Mouse (Mus musculus) limb, embryonic 11.5 days (tissue): ENCODE data around the gene Trpm2. TPM values are rescaled to one million over a fixed set of nuclear protein-coding genes. Genes with fewer than 3 reads are reported as not detected.

ENCODE experiments used
- ATAC-seq: fragments of 200-750 bp; cut with Nextera tagmentation; 2 replicates; pipeline ENCODE4 v1.8.0; 2017; ENCODE audit warnings: low read depth; ENCODE audit not compliant: insufficient number of reproducible peaks, low FRiP score, low TSS enrichment
- DNase-seq: peaks from one replicate; pipeline ENCODE4 v3.0.0-alpha.2; 2015; ENCODE audit warnings: low spot score
- H3K27ac ChIP-seq: fragments of 300-500 bp; sonication (generic); replicated peaks from 2 replicates; pipeline ENCODE4 v1.5.1; 2014; ENCODE audit warnings: low read depth, mild to moderate bottlenecking, low read length
- H3K27me3 ChIP-seq: fragments of 300-500 bp; sonication (generic); 2 replicates; pipeline ENCODE4 v1.6.1; 2014; ENCODE audit warnings: mild to moderate bottlenecking, low read length, mixed read lengths; ENCODE audit not compliant: control insufficient read depth, insufficient read depth
- H3K36me3 ChIP-seq: fragments of 300-500 bp; sonication (generic); 2 replicates; pipeline ENCODE4 v1.6.1; 2014; ENCODE audit warnings: mild to moderate bottlenecking, low read length, moderate library complexity, mixed read lengths; ENCODE audit not compliant: control insufficient read depth, insufficient read depth
- H3K4me1 ChIP-seq: fragments of 300-500 bp; sonication (generic); 2 replicates; pipeline ENCODE4 v1.6.1; 2014; ENCODE audit warnings: low read length, mixed read lengths; ENCODE audit not compliant: control insufficient read depth, insufficient read depth
- H3K4me2 ChIP-seq: fragments of 300-500 bp; sonication (generic); 2 replicates; pipeline ENCODE4 v1.6.1; 2014; ENCODE audit warnings: low read depth, mild to moderate bottlenecking, moderate library complexity; ENCODE audit not compliant: severe bottlenecking
- H3K4me3 ChIP-seq: fragments of 300-500 bp; sonication (generic); 2 replicates; pipeline ENCODE4 v1.5.1; 2014; ENCODE audit warnings: low read depth, low read length
- H3K9ac ChIP-seq: fragments of 300-500 bp; sonication (generic); 2 replicates; pipeline ENCODE4 v1.6.1; 2014; ENCODE audit warnings: mild to moderate bottlenecking, low read length
- H3K9me3 ChIP-seq: fragments of 300-500 bp; sonication (generic); 2 replicates; pipeline ENCODE4 v1.6.1; 2016; ENCODE audit warnings: low read length; ENCODE audit not compliant: control insufficient read depth
- WGBS: fragments of 180-500 bp; shearing (Covaris S2); extraction: QIAGEN DNeasy Blood & Tissue Kit; methylation state at CpG from one replicate; pipeline ENCODE4 v1.1.7; 2014; 5-methylcytosine and 5-hydroxymethylcytosine counted together
- polyA plus RNA-seq: library from polyadenylated mRNA; unstranded; fragments of >200 nt; fragmentation: Nextera tagmentation; extraction: Ambion mirVana; gene quantifications from 2 replicates; pipeline ENCODE4 v1.2.1, GENCODE M21; 2014

Gene Trpm2
- polyA plus RNA-seq, 1 experiment from 2014 or later: 0.27 TPM

DNA sequence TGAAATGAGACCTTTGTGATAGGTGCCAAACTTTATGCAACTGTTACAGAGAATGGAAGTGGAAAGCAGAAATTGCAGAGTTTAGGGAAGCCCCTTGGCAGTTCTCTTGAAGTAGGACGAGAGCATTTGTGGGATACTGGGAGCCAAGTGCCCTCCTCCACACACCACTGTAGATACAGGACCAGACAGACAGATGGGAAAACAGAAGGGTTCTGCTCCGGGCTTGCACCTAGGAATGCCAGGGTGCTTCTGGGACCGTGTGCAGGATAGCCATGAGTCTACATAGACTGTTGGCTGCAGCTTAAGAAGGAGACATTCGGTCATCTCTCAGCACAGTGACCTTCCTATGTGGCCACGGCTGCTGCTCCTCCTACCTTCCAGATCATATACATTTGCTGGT, 4.4 kb upstream of the Trpm2 start:
- 83% methylated on average over 5 of the region's 5 CpGs for WGBS
- Histone ChIP-seq H3K9ac (no peak overlapping the region), H3K4me1 (0 out of 2 replicates have a peak, but pooled peaks cover 2% of the 10 kb centered on the region), H3K4me3 (no peak overlapping the region), H3K36me3 (no peaks in the 10 kb centered on the region), H3K27me3 (peaks cover 6% of the 10 kb centered on the region), H3K9me3 (no peaks in the 10 kb centered on the region), H3K4me2 (no peak overlapping the region), H3K27ac (no peak overlapping the region)
- DNase-seq: no peak
- no peak for ATAC-seq

DNA sequence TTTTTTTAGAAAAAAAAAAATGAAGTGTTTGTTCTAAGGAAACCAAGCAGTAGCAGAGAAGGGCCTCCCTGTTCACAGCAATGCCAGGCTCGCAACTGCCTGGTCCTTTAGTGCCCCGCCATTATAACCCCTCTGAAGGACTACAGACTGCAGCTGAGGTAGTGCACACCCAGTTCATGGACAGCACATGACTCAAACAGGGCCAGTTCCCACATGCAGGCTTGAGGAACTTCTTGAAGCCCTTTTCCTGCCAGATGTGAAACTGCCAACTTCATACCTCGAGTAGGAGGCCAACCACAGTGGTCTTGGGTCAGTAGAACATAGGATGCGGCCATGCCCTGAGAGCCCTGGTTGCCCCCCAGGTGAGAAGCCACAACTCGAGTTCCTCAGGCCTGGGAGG, 4.0 kb upstream of the Trpm2 start:
- no peak overlapping the region for H3K4me3 ChIP-seq
- peaks cover 11% of the 10 kb centered on the region for H3K27me3 ChIP-seq
- H3K4me2 ChIP-seq: no peak overlapping the region
- no peak overlapping the region for H3K9ac ChIP-seq
- H3K36me3 ChIP-seq: no peaks in the 10 kb centered on the region
- DNase-seq (no peak), ATAC-seq (no peak)
- no peaks in the 10 kb centered on the region for H3K9me3 ChIP-seq
- no peak overlapping the region for H3K27ac ChIP-seq
- 0 out of 2 replicates have a peak, but pooled peaks cover 2% of the 10 kb centered on the region for H3K4me1 ChIP-seq
- WGBS: 74% methylated on average over 5 of the region's 5 CpGs

DNA sequence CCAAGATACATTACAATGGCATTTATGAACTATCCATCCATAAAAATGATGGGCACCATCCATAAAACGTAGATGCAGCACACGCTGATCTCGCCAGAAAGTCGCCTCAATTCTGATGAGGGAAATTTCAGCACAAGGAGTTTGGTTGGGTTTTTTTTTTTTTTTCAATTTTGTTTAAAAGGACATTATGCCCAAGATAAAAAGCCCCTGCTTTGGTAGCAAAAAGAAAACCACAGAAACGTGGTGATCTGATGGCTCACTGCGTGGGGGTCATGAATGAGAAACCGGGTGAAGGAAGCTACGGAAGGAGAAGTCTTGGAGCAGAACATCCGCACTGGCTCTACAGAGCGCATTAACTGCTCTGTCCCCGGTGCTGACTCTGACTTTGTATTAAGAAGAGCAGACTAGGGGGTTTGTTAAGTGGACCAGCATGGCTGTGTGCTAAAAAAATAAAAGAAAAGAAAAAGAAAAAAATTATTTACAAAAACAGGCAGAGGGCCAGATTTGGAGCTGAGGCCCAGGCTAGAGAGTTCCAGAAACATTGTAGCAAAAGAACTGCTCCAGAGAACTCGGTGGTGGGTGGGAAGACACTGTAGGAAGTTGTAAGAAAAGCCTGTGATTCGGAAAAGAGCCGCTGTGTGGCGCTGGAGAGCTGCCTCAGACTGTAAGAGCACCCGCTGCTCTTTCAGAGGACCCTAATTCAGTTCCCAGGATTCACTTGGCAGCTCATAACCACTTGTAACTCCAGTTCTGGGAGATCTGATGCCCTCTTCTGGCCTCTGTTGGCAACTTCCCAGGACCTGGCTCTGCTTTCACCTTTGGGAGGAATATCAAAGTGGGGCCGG, 1.6 kb upstream of the Trpm2 start:
- DNase-seq: no peak
- WGBS: 62% methylated on average over 17 of the region's 17 CpGs

GRCm38 (mm10) chr10:77971191-77971590, 828 bp upstream of the Trpm2 start:
- no peak overlapping the region for H3K4me2 ChIP-seq
- H3K4me3 ChIP-seq: no peak overlapping the region
- DNase-seq (no peak), ATAC-seq (no peak)
- no peaks in the 10 kb centered on the region for H3K9me3 ChIP-seq
- no peak overlapping the region for H3K27ac ChIP-seq
- H3K9ac ChIP-seq: no peak overlapping the region
- no peaks in the 10 kb centered on the region for H3K36me3 ChIP-seq
- H3K27me3 ChIP-seq: peaks cover 22% of the 10 kb centered on the region
- 76% methylated on average over 10 of the region's 10 CpGs for WGBS
- H3K4me1 ChIP-seq: no peaks in the 10 kb centered on the region

More for the DNA sequence above, 1.6 kb upstream of the Trpm2 start:
- H3K4me2 ChIP-seq: no peak overlapping the region
- no peak overlapping the region for H3K27ac ChIP-seq
- H3K9me3 ChIP-seq: no peaks in the 10 kb centered on the region
- H3K27me3 ChIP-seq: peaks cover 22% of the 10 kb centered on the region
- no peak for ATAC-seq
- H3K4me3 ChIP-seq: no peak overlapping the region
- H3K9ac ChIP-seq: no peak overlapping the region
- H3K4me1 ChIP-seq: no peaks in the 10 kb centered on the region
- H3K36me3 ChIP-seq: no peaks in the 10 kb centered on the region

DNA sequence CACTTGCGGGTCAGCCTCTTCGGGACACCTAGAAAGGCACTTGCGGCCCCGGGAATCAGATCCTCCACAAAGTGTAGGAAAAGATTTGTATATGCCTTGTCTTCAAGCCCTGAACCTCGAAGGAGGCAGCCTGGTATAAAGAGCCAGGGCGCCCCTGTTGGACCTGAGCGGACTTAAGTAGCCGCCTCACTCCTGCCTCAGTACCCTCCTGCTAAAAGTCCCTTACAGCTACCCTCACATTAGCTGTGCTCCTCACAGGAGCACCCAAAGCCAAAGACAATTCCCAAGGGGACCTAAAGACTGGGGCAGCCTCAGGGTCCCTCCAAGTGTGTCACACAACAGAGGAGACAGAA, 414 bp downstream of the Trpm2 start:
- ATAC-seq (no peak; the same call in 1 of the 2 replicates), DNase-seq (no peak)
- H3K36me3 ChIP-seq: no peaks in the 10 kb centered on the region
- peak overlapping the region; percentile 37 for H3K9ac ChIP-seq
- no peaks in the 10 kb centered on the region for H3K9me3 ChIP-seq
- 12% methylated on average over 8 of the region's 8 CpGs for WGBS
- no peaks in the 10 kb centered on the region for H3K4me1 ChIP-seq
- H3K4me2 ChIP-seq: peak overlapping the region; percentile 52
- H3K4me3 ChIP-seq: peak overlapping the region; percentile 25
- no peak overlapping the region for H3K27ac ChIP-seq
- peaks cover 22% of the 10 kb centered on the region for H3K27me3 ChIP-seq

- WGBS: 7% methylated on average over 26 of the region's 26 CpGs
Observed at GRCm38 (mm10) chr10:77969274-77969972, 940 bp downstream of the Trpm2 start.

GRCm38 (mm10) chr10:77963971-77964370, 6.4 kb downstream of the Trpm2 start:
- WGBS: 83% methylated on average over 6 of the region's 6 CpGs
- DNase-seq (no peak), ATAC-seq (no peak)
- Histone ChIP-seq H3K27ac (no peak overlapping the region), H3K36me3 (no peaks in the 10 kb centered on the region), H3K4me2 (no peak overlapping the region), H3K9ac (no peak overlapping the region), H3K4me1 (no peaks in the 10 kb centered on the region), H3K27me3 (peaks cover 7% of the 10 kb centered on the region), H3K9me3 (no peaks in the 10 kb centered on the region), H3K4me3 (no peak overlapping the region)

More at GRCm38 (mm10) chr10:77969274-77969972, 940 bp downstream of the Trpm2 start:
- Histone ChIP-seq H3K4me1 (no peaks in the 10 kb centered on the region), H3K9me3 (no peaks in the 10 kb centered on the region), H3K4me2 (peak overlapping the region; percentile 52), H3K9ac (peak overlapping the region; percentile 37), H3K27me3 (peaks cover 22% of the 10 kb centered on the region), H3K4me3 (peak overlapping the region; percentile 25), H3K27ac (no peak overlapping the region), H3K36me3 (no peaks in the 10 kb centered on the region)
- DNase-seq (peak; percentile 54), ATAC-seq (no peak)

- H3K36me3 ChIP-seq: no peaks in the 10 kb centered on the region
- H3K4me3 ChIP-seq: no peak overlapping the region
- 83% methylated on average over 2 of the region's 2 CpGs for WGBS
- H3K4me2 ChIP-seq: no peak overlapping the region
- no peak overlapping the region for H3K27ac ChIP-seq
- H3K9me3 ChIP-seq: no peaks in the 10 kb centered on the region
- no peaks in the 10 kb centered on the region for H3K27me3 ChIP-seq
- ATAC-seq (no peak), DNase-seq (no peak)
- no peak overlapping the region for H3K9ac ChIP-seq
- no peaks in the 10 kb centered on the region for H3K4me1 ChIP-seq
Observed at GRCm38 (mm10) chr10:77962725-77963124, 7.6 kb downstream of the Trpm2 start.
